Mouse (Mus musculus): Measurements from ENCODE around the gene Nek4. TPM values are rescaled to one million over a fixed set of nuclear protein-coding genes. Genes with fewer than 3 reads are reported as not detected.

The Nek4 gene
- polyA plus RNA-seq (2014; fragmentation: Illumina TruSeq; extraction: RNeasy Lipid Tissue Mini Kit (QIAGEN cat#74804)) = 22.2 TPM

DNA sequence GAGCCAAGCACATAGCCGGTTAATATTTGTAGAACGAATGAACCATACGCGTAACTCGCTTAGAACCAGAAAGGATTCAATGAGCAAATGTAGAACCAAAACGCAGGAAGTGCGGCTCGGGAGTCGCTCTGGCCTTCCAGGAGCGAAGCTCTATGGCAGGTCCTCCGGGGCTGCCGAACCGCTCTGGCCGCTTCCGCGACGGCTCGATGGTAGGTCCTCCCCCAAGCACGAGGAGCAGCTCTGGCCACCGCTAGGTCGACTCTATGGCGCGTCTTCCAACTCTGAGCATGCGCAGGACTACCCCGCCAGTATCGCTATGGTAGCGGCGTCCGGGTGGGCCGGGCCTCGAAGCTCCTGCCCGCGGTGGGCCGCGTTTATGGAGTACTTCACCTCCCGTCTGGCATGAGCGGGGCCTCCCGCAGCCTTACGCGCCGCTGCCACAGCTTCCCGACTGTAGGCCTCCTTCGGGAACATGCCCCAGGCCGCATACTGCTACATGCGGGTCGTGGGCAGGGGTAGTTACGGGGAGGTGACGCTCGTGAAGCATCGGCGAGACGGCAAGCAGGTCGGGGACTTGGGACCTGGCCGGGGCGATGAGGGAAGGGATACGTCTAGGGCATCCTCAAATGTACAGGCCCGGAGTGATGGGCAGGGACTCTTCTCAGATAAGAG, at the start of gene Nek4:
Gene Nek4 (plus strand): TSS at position 224 of the 672 bp plus-strand sequence.

DNA sequence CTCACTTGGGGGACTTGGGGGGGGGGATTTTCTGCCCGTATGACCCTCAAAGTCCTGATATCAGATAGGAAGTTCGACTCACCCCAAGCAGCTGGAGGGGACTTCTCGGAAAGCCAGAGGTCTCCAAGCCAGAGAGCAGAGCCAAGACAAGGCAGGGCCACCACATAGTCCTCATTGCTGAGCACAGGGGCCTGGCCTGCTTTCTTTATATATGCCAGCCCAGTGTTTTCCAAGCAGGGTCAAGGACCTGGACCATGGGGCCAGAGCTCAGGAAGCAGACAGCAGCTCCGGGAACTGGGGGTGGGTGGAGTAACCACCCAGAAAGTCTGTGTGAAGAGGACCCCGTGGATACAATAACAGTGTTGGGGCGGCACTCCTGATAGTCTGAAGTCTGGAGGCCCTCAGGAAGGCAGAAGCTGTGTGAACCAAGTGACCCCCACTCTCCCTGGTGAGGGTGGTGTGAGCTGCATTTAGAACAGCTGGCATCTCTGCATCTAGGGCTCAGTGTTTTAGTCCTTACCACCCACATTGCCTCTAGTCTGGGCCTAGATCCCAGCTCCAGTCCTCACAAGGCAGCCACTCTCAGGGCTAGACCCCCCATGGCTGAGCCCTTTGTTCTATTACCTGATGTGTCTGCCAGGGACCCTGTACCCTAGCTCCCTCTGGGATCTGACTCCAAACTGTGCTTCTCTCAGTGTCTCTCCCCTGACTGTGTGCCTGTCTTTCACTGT, 27.6 kb upstream of the Nek4 start, which contains the start of gene Itih3:
Gene Itih3 (minus strand): TSS at position 386 of the 731 bp plus-strand sequence.

DNA sequence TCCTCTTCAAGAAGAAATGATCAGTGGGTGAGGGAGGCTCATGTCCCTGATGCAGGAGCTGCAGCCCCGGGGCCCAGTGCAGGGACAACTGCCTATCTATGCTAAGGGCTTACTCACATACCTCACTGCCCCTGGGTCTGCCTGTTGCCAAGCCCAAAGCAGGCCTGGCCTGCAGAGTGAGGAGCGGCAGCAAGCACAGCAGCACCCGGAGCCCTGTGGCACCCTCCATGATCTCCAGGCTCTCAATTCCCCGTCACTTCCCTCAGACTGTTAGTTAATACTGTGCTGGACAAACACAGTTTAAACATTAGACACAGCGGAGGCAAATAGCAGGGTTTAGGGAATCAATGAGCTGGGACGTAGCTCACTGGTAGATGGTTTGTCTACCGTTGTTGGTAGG, 8.1 kb upstream of the Nek4 start, which contains the start of gene Itih1:
Gene Itih1 (minus strand): TSS at position 252 of the 400 bp plus-strand sequence.

DNA sequence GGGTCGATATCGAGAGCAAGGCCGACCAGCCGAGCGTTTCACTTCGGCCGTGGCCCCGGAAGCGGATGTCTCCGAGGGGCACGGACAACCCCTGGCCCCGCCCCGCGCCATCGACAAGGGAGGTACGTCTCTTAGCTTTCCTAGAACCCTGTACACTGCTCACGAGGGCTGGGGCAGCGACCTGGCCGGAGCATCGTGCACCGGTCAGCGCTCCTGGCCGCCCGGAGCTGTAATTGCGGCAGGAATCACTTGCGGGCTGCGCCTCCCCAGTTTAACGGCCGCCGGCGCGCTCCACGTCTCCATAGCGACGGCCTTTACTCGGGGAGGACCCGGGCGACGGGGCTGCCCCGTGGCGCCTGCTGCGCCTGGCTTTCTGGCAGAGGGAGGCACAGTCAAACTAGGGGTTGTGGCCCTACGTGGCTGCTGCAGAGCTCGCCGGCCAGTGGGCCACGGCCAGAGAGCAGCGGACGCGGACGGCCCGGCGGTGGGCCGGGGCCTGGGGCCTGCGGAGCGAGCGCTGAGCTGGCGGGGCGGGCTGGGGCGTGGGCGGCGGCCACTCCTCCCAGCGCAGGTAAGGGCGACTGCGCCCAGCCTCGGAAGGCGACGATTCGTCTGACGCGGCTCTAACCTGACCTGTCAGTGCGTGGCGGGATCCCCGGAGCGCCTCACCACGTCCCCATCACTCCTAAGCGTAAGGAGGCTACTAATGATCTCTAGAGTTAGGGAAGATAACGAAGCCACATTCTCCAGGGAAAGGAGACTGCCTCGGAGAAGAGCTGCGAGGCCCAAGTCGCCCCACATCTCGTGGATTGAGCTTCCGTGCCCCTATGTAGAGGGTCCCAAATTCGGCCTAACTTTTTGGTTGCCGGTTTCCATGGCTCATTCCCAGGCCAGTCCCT, 50.4 kb downstream of the Nek4 start, which contains the start of the genes Glt8d1 and Spcs1:
Gene Glt8d1 (plus strand): TSS at position 94 of the 899 bp plus-strand sequence.
Gene Spcs1 (minus strand): TSS at position 366 of the 899 bp plus-strand sequence.

DNA sequence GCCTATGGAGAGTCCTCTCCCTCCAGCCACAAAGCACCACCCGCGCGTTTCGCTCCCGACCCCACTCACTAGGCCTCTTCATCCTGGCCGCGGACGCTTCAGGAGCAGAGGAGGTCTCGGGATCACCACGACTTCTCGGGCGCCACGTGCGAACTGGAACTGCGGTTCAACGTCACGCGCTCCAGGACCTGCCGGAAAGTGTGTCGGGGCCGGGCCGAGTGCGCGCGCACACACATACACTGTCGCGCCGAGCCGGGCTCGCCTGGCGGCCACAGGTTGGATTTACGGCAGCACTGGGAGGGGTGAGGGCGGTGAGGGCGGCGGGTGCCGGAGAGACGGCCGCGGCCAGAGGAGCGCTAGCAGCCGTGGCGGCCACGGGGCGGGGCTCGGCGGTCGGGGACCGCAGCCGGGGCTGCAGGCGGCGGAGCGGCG, 67.7 kb downstream of the Nek4 start, which contains the start of the genes Pbrm1 and Gnl3:
Gene Pbrm1 (plus strand): TSS at position 279 of the 432 bp plus-strand sequence.
Gene Gnl3 (minus strand): TSS at position 293 of the 432 bp plus-strand sequence.

Other genes with a start within 250 kb of the Nek4 start
- 23.0 TPM for gene Sfmbt1, start 236.5 kb upstream of the Nek4 start, polyA plus RNA-seq (2014; fragmentation: Illumina TruSeq; extraction: RNeasy Lipid Tissue Mini Kit (QIAGEN cat#74804))
- 8.4 TPM for gene Tmem110, start 125.8 kb upstream of the Nek4 start, polyA plus RNA-seq (2014; fragmentation: Illumina TruSeq; extraction: RNeasy Lipid Tissue Mini Kit (QIAGEN cat#74804))
- gene Mustn1, start 72.2 kb upstream of the Nek4 start, polyA plus RNA-seq (2014; fragmentation: Illumina TruSeq; extraction: RNeasy Lipid Tissue Mini Kit (QIAGEN cat#74804)) = 4.1 TPM
- gene Itih4, start 64.9 kb upstream of the Nek4 start, polyA plus RNA-seq (2014; fragmentation: Illumina TruSeq; extraction: RNeasy Lipid Tissue Mini Kit (QIAGEN cat#74804)) = not detected
- gene Itih3, start 27.6 kb upstream of the Nek4 start, polyA plus RNA-seq (2014; fragmentation: Illumina TruSeq; extraction: RNeasy Lipid Tissue Mini Kit (QIAGEN cat#74804)) = 1.3 TPM
- gene Itih1, start 8.1 kb upstream of the Nek4 start, polyA plus RNA-seq (2014; fragmentation: Illumina TruSeq; extraction: RNeasy Lipid Tissue Mini Kit (QIAGEN cat#74804)) = not detected
- 139 TPM for gene Glt8d1, start 50.0 kb downstream of the Nek4 start, polyA plus RNA-seq (2014; fragmentation: Illumina TruSeq; extraction: RNeasy Lipid Tissue Mini Kit (QIAGEN cat#74804))
- gene Spcs1, start 50.3 kb downstream of the Nek4 start, polyA plus RNA-seq (2014; fragmentation: Illumina TruSeq; extraction: RNeasy Lipid Tissue Mini Kit (QIAGEN cat#74804)) = 392 TPM
- gene Pbrm1, start 67.8 kb downstream of the Nek4 start, polyA plus RNA-seq (2014; fragmentation: Illumina TruSeq; extraction: RNeasy Lipid Tissue Mini Kit (QIAGEN cat#74804)) = 187 TPM
- 159 TPM for gene Gnl3, start 67.8 kb downstream of the Nek4 start, polyA plus RNA-seq (2014; fragmentation: Illumina TruSeq; extraction: RNeasy Lipid Tissue Mini Kit (QIAGEN cat#74804))
- 6.6 TPM for gene Smim4, start 177.6 kb downstream of the Nek4 start, polyA plus RNA-seq (2014; fragmentation: Illumina TruSeq; extraction: RNeasy Lipid Tissue Mini Kit (QIAGEN cat#74804))
- 3.3 TPM for gene Nt5dc2, start 179.7 kb downstream of the Nek4 start, polyA plus RNA-seq (2014; fragmentation: Illumina TruSeq; extraction: RNeasy Lipid Tissue Mini Kit (QIAGEN cat#74804))
- 1.7 TPM for gene Stab1, start 217.3 kb downstream of the Nek4 start, polyA plus RNA-seq (2014; fragmentation: Illumina TruSeq; extraction: RNeasy Lipid Tissue Mini Kit (QIAGEN cat#74804))